Mouse (Mus musculus) kidney, adult 8-10 months (tissue): ENCODE results near the gene Olfr543.

ENCODE experiments used
- DNase-seq, 2 experiments: peaks; one replicate each; pipeline ENCODE4 v3.0.0; 2022

Gene Olfr543

GRCm38 (mm10) chr7:102472675-102473074, 8.8 kb downstream of the Olfr543 start:
- DNase-seq = no peak

DNA sequence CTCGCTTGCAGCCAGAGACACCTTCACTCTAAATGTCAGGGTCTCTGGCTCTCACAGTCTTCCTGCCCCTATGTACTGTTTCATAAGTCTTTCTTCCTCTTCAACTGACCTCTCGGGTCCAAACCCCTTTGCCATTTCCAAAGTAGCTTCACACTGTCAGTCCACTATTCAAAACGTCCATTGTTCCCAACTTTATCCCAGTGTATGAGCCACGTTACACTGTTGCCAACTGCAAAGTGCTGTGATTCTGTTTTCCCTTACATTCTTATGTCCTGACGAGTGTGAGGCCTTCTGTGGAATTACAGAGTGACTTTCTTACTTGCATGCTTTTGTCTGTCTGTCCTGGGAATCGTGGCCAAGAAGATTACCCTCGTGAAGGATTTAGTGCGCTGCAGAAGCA, 13.9 kb downstream of the Olfr543 start:
- DNase-seq = no peak

DNA sequence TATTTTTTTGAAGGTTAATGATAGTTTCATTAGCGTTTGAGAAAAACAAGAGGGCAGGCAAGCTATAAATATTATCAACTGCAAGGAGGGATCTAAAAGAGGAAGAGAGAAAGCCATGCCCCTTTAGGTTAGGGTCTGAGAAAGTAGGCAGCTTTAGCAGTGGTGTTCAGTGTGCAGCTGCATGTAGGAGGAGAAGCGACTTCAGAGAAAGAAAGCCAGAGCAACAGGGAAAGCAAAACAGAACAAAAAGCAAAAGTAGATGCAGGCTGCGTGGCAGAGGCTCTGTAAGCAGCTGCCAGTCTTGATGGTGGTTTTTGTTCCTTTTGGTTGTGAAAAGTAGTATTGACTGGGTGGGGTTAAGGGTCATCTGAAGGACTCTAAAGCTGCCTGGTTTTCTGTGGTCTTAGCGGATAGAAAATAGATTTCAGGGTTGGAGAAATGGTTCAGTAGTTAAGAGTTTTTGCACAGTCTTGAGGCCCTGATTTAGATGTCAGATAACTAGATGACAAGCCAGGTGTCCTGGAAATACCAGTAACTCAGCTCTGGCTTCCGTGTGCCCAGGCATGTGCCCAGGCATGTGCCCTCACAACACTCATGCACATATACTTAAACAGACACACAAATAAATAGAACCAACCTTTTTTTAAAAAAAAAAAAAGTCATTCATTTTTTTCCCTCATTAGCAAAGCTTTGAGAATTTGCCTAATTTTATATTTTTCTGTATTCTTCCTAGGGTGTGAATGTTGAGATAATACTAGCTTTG, 22.7 kb downstream of the Olfr543 start:
- DNase-seq = no peak

DNA sequence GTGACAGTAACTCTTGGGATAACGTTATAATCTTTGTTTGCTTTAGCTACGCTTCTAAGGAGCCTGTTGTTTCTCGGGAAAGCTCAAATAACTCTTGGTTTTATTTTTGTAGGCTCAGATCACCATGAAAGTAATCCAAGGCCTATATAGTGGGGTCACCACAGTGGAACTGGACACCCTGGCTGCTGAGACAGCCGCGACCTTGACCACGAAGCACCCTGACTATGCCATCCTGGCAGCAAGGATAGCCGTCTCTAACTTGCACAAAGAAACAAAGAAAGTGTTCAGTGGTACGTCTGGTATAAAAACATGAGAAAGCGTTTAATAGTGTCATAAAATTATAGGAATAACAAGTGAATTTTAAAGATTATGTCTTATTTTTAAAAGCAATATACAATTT, 35.0 kb downstream of the Olfr543 start:
- DNase-seq = no peak

GRCm38 (mm10) chr7:102444301-102444700, 37.2 kb downstream of the Olfr543 start:
- DNase-seq = no peak

GRCm38 (mm10) chr7:102442432-102442831, 39.0 kb downstream of the Olfr543 start:
- no peak for DNase-seq

GRCm38 (mm10) chr7:102441657-102442391, 39.7 kb downstream of the Olfr543 start, which contains the start of gene Rrm1:
Rrm1 (plus strand) TSS chr7:102441695.
- DNase-seq = peak; percentile 94

DNA sequence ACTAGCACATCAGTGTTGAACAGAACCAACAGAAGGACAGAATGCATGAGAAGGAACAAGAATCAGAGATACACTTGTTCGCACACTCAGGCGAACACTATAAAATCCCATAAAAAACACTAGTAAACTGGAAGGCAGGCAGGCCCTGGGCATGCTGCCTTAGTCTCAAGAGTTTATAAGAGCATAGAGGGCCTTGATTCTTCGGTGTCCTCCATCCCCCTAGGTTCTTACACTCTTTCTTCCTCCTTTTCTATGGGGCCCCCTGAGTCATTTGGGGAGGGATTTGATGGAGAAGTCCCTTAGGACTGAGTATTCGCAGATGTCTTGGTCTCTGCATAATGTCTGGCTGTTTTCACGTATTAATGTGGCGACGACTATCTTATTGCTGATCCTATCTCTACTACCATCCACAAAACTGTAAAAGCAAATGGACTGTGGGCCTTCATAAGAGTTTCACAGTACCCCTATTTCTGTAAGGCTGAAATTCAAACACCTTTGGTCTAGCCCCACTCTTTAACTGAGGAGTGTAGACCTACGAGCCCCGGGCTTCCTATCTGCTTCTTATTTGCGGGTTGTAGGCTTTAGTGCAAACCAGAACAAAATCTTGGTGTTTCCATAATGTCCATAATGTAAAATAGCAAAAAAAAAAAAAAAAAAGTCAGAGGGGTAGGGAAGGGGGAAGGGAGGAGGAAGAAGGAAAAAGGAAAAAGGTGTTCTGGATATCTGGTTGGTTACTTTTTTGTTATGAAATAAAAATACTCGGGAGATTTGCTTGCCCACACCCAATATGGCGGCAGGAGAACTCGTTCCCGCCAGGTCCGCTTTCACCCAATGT, 40.4 kb downstream of the Olfr543 start:
- DNase-seq = no peak

GRCm38 (mm10) chr7:102434344-102434743, 47.1 kb downstream of the Olfr543 start:
- no peak for DNase-seq
